Mouse (Mus musculus) forebrain, embryonic 10.5 days (tissue): Measurements from ENCODE around the gene Shroom3. TPM values are rescaled to one million over a fixed set of nuclear protein-coding genes. Genes with fewer than 3 reads are reported as not detected.

Source experiments
- microRNA counts: library from miRNA; unstranded; fragments of <30 nt; microRNA quantifications from one replicate; lab custom pipeline; 2017
- microRNA-seq: library from miRNA; unstranded; fragments of <30 nt; microRNA quantifications from one replicate; pipeline ENCODE4, GENCODE M21; 2017
- polyA plus RNA-seq: library from polyadenylated mRNA; unstranded; fragments of >200 nt; fragmentation: Nextera tagmentation; extraction: Ambion mirVana; gene quantifications from 2 replicates; pipeline ENCODE4 v1.2.1, GENCODE M21; 2016

Shroom3 gene
- polyA plus RNA-seq, 1 experiment from 2014 or later, result 8.1 TPM

MicroRNAs within 50 kb of the gene (microRNA counts, 519-probe panel; counts per million panel counts)
- microRNA mmu-miR-1961 (lab: Ali Mortazavi, UCI), result 2,896 counts per million, percentile 71 among the panel's probes with 10 or more counts

Small RNAs within 50 kb of the gene (microRNA-seq; reads per million reads assigned to microRNA genes)
- gene Mir1961, result not detected

Other genes with a start within 250 kb of the Shroom3 start
- gene Nup54, start 248.2 kb upstream of the Shroom3 start, polyA plus RNA-seq, result 75.1 and 75.8 TPM in 2 replicates
- gene Scarb2, start 176.6 kb upstream of the Shroom3 start, polyA plus RNA-seq, result 7.8 and 9.7 TPM in 2 replicates
- not detected in 2 replicates for gene Fam47e, start 128.4 kb upstream of the Shroom3 start, polyA plus RNA-seq
- gene Stbd1, start 80.4 kb upstream of the Shroom3 start, polyA plus RNA-seq, result 7.0 and 7.1 TPM in 2 replicates
- 0.86 and 1.4 TPM in 2 replicates for gene Ccdc158, start 8.2 kb upstream of the Shroom3 start, polyA plus RNA-seq